Mouse (Mus musculus): Measurements from ENCODE around the gene Mxi1.
A peak's percentile ranks its signal among the peaks of the same experiment; 100 is the strongest.

GRCm38 (mm10) chr19:53369469-53370043 lies 59.2 kb downstream of the Mxi1 start:
- peak; percentile 92 for TF ChIP-seq CTCF (IDR thresholded peaks at IDR 0.05; ENCODE audit: low read depth)
- no peak for TF ChIP-seq EP300 (optimal IDR thresholded peaks at IDR 0.05)
